Mouse (Mus musculus): ENCODE data around the gene Fancd2os. TPM values are rescaled to one million over a fixed set of nuclear protein-coding genes. Genes with fewer than 3 reads are reported as not detected.

Gene Fancd2os
- not detected in 2 replicates for polyA plus RNA-seq (2012; rRNA removed)

- H3K4me1 ChIP-seq (ENCODE audit: control insufficient read depth, insufficient read depth, insufficient read length, low read length), result peaks cover 4% of the 10 kb centered on the region; the same call in 1 of the 2 replicates
- no peaks in the 10 kb centered on the region for H3K27me3 ChIP-seq (ENCODE audit: control insufficient read depth, insufficient read depth, low read length)
- H3K36me3 ChIP-seq (ENCODE audit: control insufficient read depth, insufficient read depth, low read length), result no peaks in the 10 kb centered on the region
- no peak within 1 kb of the TSS for H3K4me3 ChIP-seq (ENCODE audit: low read depth, low read length)
- H3K27ac ChIP-seq (ENCODE audit: insufficient read depth, low read depth, low read length), result no peak within 1 kb of the TSS
- no peak for TF ChIP-seq POLR2A (IDR thresholded peaks at IDR 0.05; ENCODE audit: low read depth, low read length)
- TF ChIP-seq CTCF (IDR thresholded peaks at IDR 0.05; ENCODE audit: extremely low read depth, insufficient read length, insufficient replicate concordance, low read depth, low read length), result no peak
- WGBS, result 57% methylated on average over 23 of the region's 23 CpGs
These were observed at the start of gene Fancd2os for GRCm38 (mm10) chr6:113600543-113601139. Gene Fancd2os, minus strand, starts transcription at chr6:113600715.

GRCm38 (mm10) chr6:113650197-113650640 is 49.7 kb upstream of the Fancd2os start:
- 59% methylated on average over 4 of the region's 4 CpGs for WGBS
- TF ChIP-seq POLR2A (IDR thresholded peaks at IDR 0.05; ENCODE audit: low read depth, low read length), result no peak
- no peak for TF ChIP-seq CTCF (IDR thresholded peaks at IDR 0.05; ENCODE audit: extremely low read depth, insufficient read length, insufficient replicate concordance, low read depth, low read length)
- H3K27ac ChIP-seq (ENCODE audit: insufficient read depth, low read depth, low read length), result no peak overlapping the region
- H3K4me1 ChIP-seq (ENCODE audit: control insufficient read depth, insufficient read depth, insufficient read length, low read length), result peaks cover 40% of the 10 kb centered on the region; the same call in 1 of the 2 replicates
- H3K27me3 ChIP-seq (ENCODE audit: control insufficient read depth, insufficient read depth, low read length), result no peaks in the 10 kb centered on the region
- H3K36me3 ChIP-seq (ENCODE audit: control insufficient read depth, insufficient read depth, low read length), result peaks cover 46% of the 10 kb centered on the region
- H3K4me3 ChIP-seq (ENCODE audit: low read depth, low read length), result no peak overlapping the region

- Histone ChIP-seq H3K4me3 (ENCODE audit: low read depth, low read length) (no peak overlapping the region), H3K27ac (ENCODE audit: insufficient read depth, low read depth, low read length) (no peak overlapping the region), H3K36me3 (ENCODE audit: control insufficient read depth, insufficient read depth, low read length) (peaks cover 51% of the 10 kb centered on the region), H3K27me3 (ENCODE audit: control insufficient read depth, insufficient read depth, low read length) (no peaks in the 10 kb centered on the region), H3K4me1 (ENCODE audit: control insufficient read depth, insufficient read depth, insufficient read length, low read length) (peaks cover 38% of the 10 kb centered on the region; the same call in 1 of the 2 replicates)
- TF ChIP-seq CTCF (IDR thresholded peaks at IDR 0.05; ENCODE audit: extremely low read depth, insufficient read length, insufficient replicate concordance, low read depth, low read length) (no peak), POLR2A (IDR thresholded peaks at IDR 0.05; ENCODE audit: low read depth, low read length) (no peak)
- WGBS, result 78% methylated on average over 7 of the region's 7 CpGs
These were observed 49.1 kb upstream of the Fancd2os start for GRCm38 (mm10) chr6:113649346-113650196.

DNA sequence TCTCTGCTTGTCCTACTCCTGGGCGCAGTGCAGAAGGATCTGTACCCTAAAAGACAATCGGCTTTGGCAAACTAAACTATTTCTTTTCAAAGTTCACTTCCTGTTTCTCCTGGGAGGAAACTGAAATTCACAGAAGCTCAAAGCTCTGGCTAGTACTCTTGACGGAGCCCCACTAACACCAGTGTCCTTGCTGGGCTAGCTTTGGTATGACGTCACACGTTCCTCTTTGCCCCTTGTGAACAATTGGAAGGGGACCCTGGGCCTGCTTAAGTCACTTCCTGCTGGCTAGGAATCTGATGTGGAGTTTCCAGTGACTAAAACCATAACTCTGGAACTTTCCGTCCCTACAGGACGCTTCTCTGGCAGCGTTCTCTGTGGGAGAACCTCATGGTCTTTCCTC is 44.3 kb upstream of the Fancd2os start:
- Histone ChIP-seq H3K4me1 (ENCODE audit: control insufficient read depth, insufficient read depth, insufficient read length, low read length) (peaks cover 25% of the 10 kb centered on the region; the same call in 1 of the 2 replicates), H3K36me3 (ENCODE audit: control insufficient read depth, insufficient read depth, low read length) (peaks cover 39% of the 10 kb centered on the region), H3K4me3 (ENCODE audit: low read depth, low read length) (no peak overlapping the region), H3K27me3 (ENCODE audit: control insufficient read depth, insufficient read depth, low read length) (no peaks in the 10 kb centered on the region), H3K27ac (ENCODE audit: insufficient read depth, low read depth, low read length) (peak overlapping the region; percentile 57)
- TF ChIP-seq POLR2A (IDR thresholded peaks at IDR 0.05; ENCODE audit: low read depth, low read length) (no peak), CTCF (IDR thresholded peaks at IDR 0.05; ENCODE audit: extremely low read depth, insufficient read length, insufficient replicate concordance, low read depth, low read length) (no peak)
- 39% methylated on average over 8 of the region's 8 CpGs for WGBS

DNA sequence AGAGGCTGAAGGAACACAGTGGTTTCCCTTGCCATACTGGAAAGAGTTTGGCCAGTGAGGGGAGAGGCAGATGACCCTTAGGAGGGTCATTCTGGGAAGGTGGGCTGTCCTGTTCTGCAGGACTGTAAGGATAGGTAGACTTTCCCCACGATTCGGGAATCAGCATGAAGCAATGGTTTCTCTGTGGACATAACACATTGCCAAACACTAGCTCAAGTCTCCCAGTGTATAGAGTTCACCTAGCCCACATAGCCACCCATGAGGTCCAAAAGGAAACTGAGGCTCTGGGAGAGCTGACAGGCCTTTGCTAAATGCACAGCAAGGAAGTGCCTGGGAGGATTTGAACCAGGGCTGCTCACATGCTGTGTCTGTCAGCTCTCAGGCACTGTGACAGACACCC is 43.5 kb upstream of the Fancd2os start:
- Histone ChIP-seq H3K4me1 (ENCODE audit: control insufficient read depth, insufficient read depth, insufficient read length, low read length) (peaks cover 25% of the 10 kb centered on the region; the same call in 1 of the 2 replicates), H3K36me3 (ENCODE audit: control insufficient read depth, insufficient read depth, low read length) (peaks cover 32% of the 10 kb centered on the region), H3K27ac (ENCODE audit: insufficient read depth, low read depth, low read length) (peak overlapping the region; percentile 57), H3K27me3 (ENCODE audit: control insufficient read depth, insufficient read depth, low read length) (no peaks in the 10 kb centered on the region), H3K4me3 (ENCODE audit: low read depth, low read length) (no peak overlapping the region)
- no peak for TF ChIP-seq CTCF (IDR thresholded peaks at IDR 0.05; ENCODE audit: extremely low read depth, insufficient read length, insufficient replicate concordance, low read depth, low read length)
- no peak for TF ChIP-seq POLR2A (IDR thresholded peaks at IDR 0.05; ENCODE audit: low read depth, low read length)
- WGBS, result 94% methylated on average over 2 of the region's 2 CpGs

DNA sequence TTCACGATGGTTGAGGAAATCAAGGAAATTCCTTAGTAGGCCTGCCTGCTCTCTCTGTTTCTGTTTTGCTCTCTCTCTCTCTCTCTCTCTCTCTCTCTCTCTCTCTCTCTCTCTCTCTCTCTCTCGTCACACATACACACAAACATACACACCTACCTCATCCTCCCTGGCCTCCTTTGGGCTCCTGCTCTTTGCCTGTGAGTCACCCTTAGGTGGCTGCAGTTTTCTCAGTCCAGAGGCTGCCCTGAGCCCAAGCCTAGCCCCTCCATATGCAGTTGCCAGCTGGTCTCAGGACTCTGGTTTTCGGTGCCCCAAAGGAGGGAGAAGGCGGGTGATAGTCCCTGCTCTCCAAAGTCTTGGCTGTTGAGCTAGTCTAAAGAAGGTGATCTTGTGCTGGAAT is 42.5 kb upstream of the Fancd2os start:
- peaks cover 23% of the 10 kb centered on the region for H3K36me3 ChIP-seq (ENCODE audit: control insufficient read depth, insufficient read depth, low read length)
- H3K27me3 ChIP-seq (ENCODE audit: control insufficient read depth, insufficient read depth, low read length), result no peaks in the 10 kb centered on the region
- no peak overlapping the region for H3K4me3 ChIP-seq (ENCODE audit: low read depth, low read length)
- peak overlapping the region; percentile 41; the same call in 1 of the 2 replicates for H3K27ac ChIP-seq (ENCODE audit: insufficient read depth, low read depth, low read length)
- 68% methylated on average over 4 of the region's 4 CpGs for WGBS
- TF ChIP-seq POLR2A (IDR thresholded peaks at IDR 0.05; ENCODE audit: low read depth, low read length) (no peak), CTCF (IDR thresholded peaks at IDR 0.05; ENCODE audit: extremely low read depth, insufficient read length, insufficient replicate concordance, low read depth, low read length) (no peak)
- H3K4me1 ChIP-seq (ENCODE audit: control insufficient read depth, insufficient read depth, insufficient read length, low read length), result peaks cover 25% of the 10 kb centered on the region; the same call in 1 of the 2 replicates

- Histone ChIP-seq H3K36me3 (ENCODE audit: control insufficient read depth, insufficient read depth, low read length) (peaks cover 20% of the 10 kb centered on the region), H3K4me1 (ENCODE audit: control insufficient read depth, insufficient read depth, insufficient read length, low read length) (peaks cover 25% of the 10 kb centered on the region; the same call in 1 of the 2 replicates), H3K27me3 (ENCODE audit: control insufficient read depth, insufficient read depth, low read length) (no peaks in the 10 kb centered on the region), H3K27ac (ENCODE audit: insufficient read depth, low read depth, low read length) (peak overlapping the region; percentile 41; the same call in 1 of the 2 replicates), H3K4me3 (ENCODE audit: low read depth, low read length) (no peak overlapping the region)
- TF ChIP-seq CTCF (IDR thresholded peaks at IDR 0.05; ENCODE audit: extremely low read depth, insufficient read length, insufficient replicate concordance, low read depth, low read length) (no peak), POLR2A (IDR thresholded peaks at IDR 0.05; ENCODE audit: low read depth, low read length) (no peak)
- WGBS, result 79% methylated on average over 8 of the region's 8 CpGs
These were observed 42.1 kb upstream of the Fancd2os start for GRCm38 (mm10) chr6:113642605-113643004.

Measured in small intestine, adult 2 months (tissue).